Mouse (Mus musculus) limb, embryonic 13.5 days (tissue): ENCODE measurements around the gene Olfr1469. TPM values are rescaled to one million over a fixed set of nuclear protein-coding genes. Genes with fewer than 3 reads are reported as not detected.
"Not testable (repeated sequence)": the region's sequence is repeated elsewhere in the genome, so short reads cannot be mapped to it uniquely, and the experiment has no call there.

Experiments used
- ATAC-seq: fragments of 200-750 bp; cut with Nextera tagmentation; 2 replicates; pipeline ENCODE4 v1.8.0; 2017; ENCODE audit warnings: low read depth, moderate number of reproducible peaks, moderate TSS enrichment; ENCODE audit not compliant: low FRiP score
- H3K27ac ChIP-seq: fragments of 300-500 bp; sonication (generic); 2 replicates; pipeline ENCODE4 v1.5.1; 2015; ENCODE audit warnings: inconsistent platforms, mild to moderate bottlenecking, moderate library complexity
- H3K27me3 ChIP-seq: fragments of 300-500 bp; sonication (generic); 2 replicates; pipeline ENCODE4 v1.6.1; 2015; ENCODE audit warnings: mild to moderate bottlenecking, inconsistent platforms
- H3K36me3 ChIP-seq: fragments of 300-500 bp; sonication (generic); 2 replicates; pipeline ENCODE4 v1.6.1; 2015; ENCODE audit warnings: inconsistent platforms, mild to moderate bottlenecking, moderate library complexity
- H3K4me1 ChIP-seq: fragments of 300-500 bp; sonication (generic); 2 replicates; pipeline ENCODE4 v1.6.1; 2015; ENCODE audit warnings: inconsistent platforms
- H3K4me2 ChIP-seq: fragments of 300-500 bp; sonication (generic); replicated peaks from 2 replicates; pipeline ENCODE4 v1.6.1; 2015; ENCODE audit warnings: inconsistent platforms, mild to moderate bottlenecking, moderate library complexity
- H3K4me3 ChIP-seq: fragments of 300-500 bp; sonication (generic); 2 replicates; pipeline ENCODE4 v1.5.1; 2015; ENCODE audit warnings: moderate library complexity, mild to moderate bottlenecking, inconsistent platforms
- H3K9ac ChIP-seq: fragments of 300-500 bp; sonication (generic); 2 replicates; pipeline ENCODE4 v1.6.1; 2015; ENCODE audit warnings: mild to moderate bottlenecking, inconsistent platforms
- H3K9me3 ChIP-seq: fragments of 300-500 bp; sonication (generic); 2 replicates; pipeline ENCODE4 v1.6.1; 2016; ENCODE audit warnings: inconsistent platforms
- WGBS: fragments of 180-500 bp; shearing (Covaris S2); methylation state at CpG from one replicate; pipeline ENCODE4 v1.1.7; 2015; 5-methylcytosine and 5-hydroxymethylcytosine counted together
- polyA plus RNA-seq: library from polyadenylated mRNA; unstranded; fragments of >200 nt; fragmentation: Nextera tagmentation; extraction: Ambion mirVana; gene quantifications from 2 replicates; pipeline ENCODE4 v1.2.1, GENCODE M21; 2015

Olfr1469 gene
- not detected in 2 replicates for polyA plus RNA-seq

DNA sequence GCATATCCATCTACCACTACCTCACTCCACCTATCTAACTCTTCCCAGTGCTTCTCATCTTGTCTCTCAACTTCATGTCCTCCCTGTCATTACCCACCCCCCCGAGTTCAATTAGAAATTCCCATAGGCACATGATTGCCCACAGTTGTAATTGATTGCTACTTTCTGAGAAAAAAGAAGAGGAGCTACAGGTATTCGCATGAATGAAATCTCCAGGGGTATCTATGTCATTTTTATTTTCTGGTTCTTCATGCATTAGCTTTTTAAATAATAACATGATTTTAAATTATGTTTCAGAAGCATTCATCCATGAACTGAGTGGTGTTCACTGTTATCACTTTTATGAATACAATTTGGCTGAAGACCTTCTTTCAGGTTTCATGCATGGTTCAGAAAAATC lies at the start of gene Olfr1469:
Olfr1469 (plus strand) TSS at position 301 of the 400 bp plus-strand sequence.
- Histone ChIP-seq H3K27me3 (no peaks in the 10 kb centered on the region), H3K4me2 (no peak within 1 kb of the TSS), H3K9ac (no peak within 1 kb of the TSS), H3K4me3 (no peak within 1 kb of the TSS), H3K9me3 (peaks cover 5% of the 10 kb centered on the region; the same call in 1 of the 2 replicates), H3K27ac (no peak within 1 kb of the TSS), H3K36me3 (no peaks in the 10 kb centered on the region), H3K4me1 (no peaks in the 10 kb centered on the region)
- WGBS: 70% methylated on average over 2 of the region's 2 CpGs
- no peak for ATAC-seq

DNA sequence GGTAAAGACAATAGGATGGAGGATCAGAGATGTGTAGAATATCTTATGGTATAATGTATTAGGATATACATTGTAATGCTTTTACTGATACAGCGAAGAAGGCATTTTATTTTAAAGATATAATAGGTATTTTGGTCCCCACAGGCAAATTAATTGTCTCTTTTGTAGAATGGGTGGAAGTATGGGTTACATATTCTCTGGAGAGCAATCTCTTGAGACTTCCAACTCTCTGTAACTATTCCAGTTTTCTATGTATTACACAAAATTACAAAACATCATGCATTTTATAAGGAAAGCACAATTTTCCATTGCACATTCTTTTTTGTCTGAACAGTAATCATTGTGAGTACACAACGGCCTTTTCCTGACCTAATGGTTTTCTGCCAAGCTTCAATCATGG lies 45.7 kb upstream of the Olfr1469 start, which contains the start of gene Olfr1467:
Olfr1467 (plus strand) TSS at position 301 of the 400 bp plus-strand sequence.
- 69% methylated on average over 2 of the region's 2 CpGs for WGBS
- Histone ChIP-seq H3K9ac (no peak within 1 kb of the TSS), H3K36me3 (no peaks in the 10 kb centered on the region), H3K4me3 (no peak within 1 kb of the TSS), H3K4me1 (no peaks in the 10 kb centered on the region), H3K4me2 (no peak within 1 kb of the TSS), H3K9me3 (peaks cover 10% of the 10 kb centered on the region), H3K27ac (no peak within 1 kb of the TSS), H3K27me3 (no peaks in the 10 kb centered on the region)
- no peak for ATAC-seq

DNA sequence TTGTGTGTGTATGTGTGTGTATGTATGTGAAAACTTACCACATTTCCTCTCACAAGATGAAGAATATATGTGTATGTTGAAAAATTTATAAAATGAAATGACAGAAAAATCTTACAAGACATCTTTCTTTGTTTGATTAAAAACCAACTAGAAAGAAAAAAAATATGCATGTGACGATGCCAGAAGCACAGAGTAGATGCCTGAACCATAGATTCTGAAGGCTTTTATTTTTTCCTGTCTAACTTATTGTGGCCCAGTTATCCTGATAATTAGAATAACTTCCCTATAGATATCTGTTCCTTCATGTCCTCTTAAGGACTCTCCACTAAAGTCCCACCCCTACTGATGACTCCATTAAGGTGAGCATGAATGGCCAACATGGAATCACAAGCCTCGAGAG lies 35.5 kb downstream of the Olfr1469 start, which contains the start of gene Olfr1471:
Olfr1471 (plus strand) TSS at position 301 of the 400 bp plus-strand sequence.
- not testable (repeated sequence) for H3K27ac ChIP-seq, H3K9ac ChIP-seq, H3K4me1 ChIP-seq, H3K36me3 ChIP-seq, H3K27me3 ChIP-seq, H3K4me2 ChIP-seq, ATAC-seq, H3K9me3 ChIP-seq, H3K4me3 ChIP-seq
- WGBS: 71% methylated on average over 2 of the region's 2 CpGs

DNA sequence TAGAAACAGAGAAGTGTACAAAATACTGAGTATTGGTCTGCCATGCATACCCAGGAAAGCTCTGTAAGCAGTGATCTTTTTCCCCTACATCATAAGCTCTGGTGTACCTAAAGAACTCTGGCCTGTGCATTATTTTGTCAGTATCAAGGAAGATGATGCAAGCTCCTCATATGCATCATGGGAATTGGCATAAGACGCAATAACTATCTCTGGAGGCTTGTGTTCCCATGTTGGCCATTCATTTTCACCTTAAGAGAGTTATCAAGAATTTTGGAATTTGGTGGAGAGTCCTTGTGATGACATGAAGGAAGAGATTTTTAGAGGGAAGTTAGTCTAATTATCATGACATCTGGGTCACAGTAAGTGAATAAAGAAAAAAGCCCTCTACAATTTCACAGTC lies 48.3 kb downstream of the Olfr1469 start, which contains the start of gene Olfr1472:
Olfr1472 (minus strand) TSS at position 101 of the 400 bp plus-strand sequence.
- Histone ChIP-seq H3K27ac (no peak within 1 kb of the TSS), H3K4me3 (no peak within 1 kb of the TSS), H3K36me3 (no peaks in the 10 kb centered on the region), H3K27me3 (no peaks in the 10 kb centered on the region), H3K4me2 (no peak within 1 kb of the TSS), H3K9ac (no peak within 1 kb of the TSS), H3K4me1 (no peaks in the 10 kb centered on the region), H3K9me3 (peaks cover 8% of the 10 kb centered on the region; the same call in 1 of the 2 replicates)
- WGBS: 71% methylated on average over 1 of the region's 1 CpGs
- no peak for ATAC-seq

Other genes with a start within 250 kb of the Olfr1469 start
- not detected in 2 replicates for gene Olfr1461, start 244.8 kb upstream of the Olfr1469 start, polyA plus RNA-seq
- not detected in 2 replicates for gene Olfr1462, start 222.1 kb upstream of the Olfr1469 start, polyA plus RNA-seq
- not detected in 2 replicates for gene Olfr1463, start 176.5 kb upstream of the Olfr1469 start, polyA plus RNA-seq
- not detected in 2 replicates for gene Olfr1465, start 92.3 kb upstream of the Olfr1469 start, polyA plus RNA-seq
- gene Olfr1466, start 69.0 kb upstream of the Olfr1469 start, polyA plus RNA-seq: not detected in 2 replicates
- not detected in 2 replicates for gene Olfr1467, start 45.6 kb upstream of the Olfr1469 start, polyA plus RNA-seq
- not detected in 2 replicates for gene Olfr1471, start 35.6 kb downstream of the Olfr1469 start, polyA plus RNA-seq
- gene Olfr1472, start 48.2 kb downstream of the Olfr1469 start, polyA plus RNA-seq: not detected in 2 replicates
- gene Olfr1474, start 61.7 kb downstream of the Olfr1469 start, polyA plus RNA-seq: not detected in 2 replicates
- gene Olfr1475, start 72.3 kb downstream of the Olfr1469 start, polyA plus RNA-seq: not detected in 2 replicates
- not detected in 2 replicates for gene Olfr1477, start 92.7 kb downstream of the Olfr1469 start, polyA plus RNA-seq
- gene Olfr1480, start 120.1 kb downstream of the Olfr1469 start, polyA plus RNA-seq: not detected in 2 replicates
- gene Olfr1484, start 175.7 kb downstream of the Olfr1469 start, polyA plus RNA-seq: not detected in 2 replicates
- not detected in 2 replicates for gene Olfr1487, start 209.5 kb downstream of the Olfr1469 start, polyA plus RNA-seq
- gene Olfr1489, start 223.8 kb downstream of the Olfr1469 start, polyA plus RNA-seq: not detected in 2 replicates
- not detected in 2 replicates for gene Olfr1490, start 243.2 kb downstream of the Olfr1469 start, polyA plus RNA-seq